Mouse (Mus musculus): ENCODE measurements at regions not wholly inside any gene's neighbourhood (a gene's known extent, or its start where the extent isn't known, plus 50 kb on each side); places are given as distances from the start of the nearest gene placed in this dataset.

GRCm38 (mm10) chr1:35992227-35992909, 75.8 kb upstream of the Hs6st1 start:
- peaks cover 6% of the 10 kb centered on the region for H3K9me3 ChIP-seq (ENCODE audit: control insufficient read depth, low read length)
- no peaks in the 10 kb centered on the region for H3K27me3 ChIP-seq (ENCODE audit: control insufficient read depth)
- TF ChIP-seq GATA1 (IDR thresholded peaks at IDR 0.05; ENCODE audit: low read length) (no peak), TAL1 (IDR thresholded peaks at IDR 0.05; ENCODE audit: low read length) (no peak)
- no peak overlapping the region for H3K4me3 ChIP-seq (replicated peaks)
- no peaks in the 10 kb centered on the region for H3K36me3 ChIP-seq (ENCODE audit: control insufficient read depth)
- no peaks in the 10 kb centered on the region for H3K4me1 ChIP-seq (ENCODE audit: control insufficient read depth)

- no peaks in the 10 kb centered on the region for H3K4me1 ChIP-seq (ENCODE audit: control insufficient read depth)
- TF ChIP-seq GATA1 (IDR thresholded peaks at IDR 0.05; ENCODE audit: low read length) = no peak
- no peak for TF ChIP-seq TAL1 (IDR thresholded peaks at IDR 0.05; ENCODE audit: low read length)
- no peak overlapping the region for H3K4me3 ChIP-seq (replicated peaks)
- no peaks in the 10 kb centered on the region for H3K36me3 ChIP-seq (ENCODE audit: control insufficient read depth)
- no peaks in the 10 kb centered on the region for H3K27me3 ChIP-seq (ENCODE audit: control insufficient read depth)
- peaks cover 6% of the 10 kb centered on the region for H3K9me3 ChIP-seq (ENCODE audit: control insufficient read depth, low read length)
Measured at GRCm38 (mm10) chr1:35992937-35993336, 75.3 kb upstream of the Hs6st1 start.

GRCm38 (mm10) chr1:35995691-35996090, 72.5 kb upstream of the Hs6st1 start:
- Histone ChIP-seq H3K4me1 (ENCODE audit: control insufficient read depth) (no peaks in the 10 kb centered on the region), H3K36me3 (ENCODE audit: control insufficient read depth) (no peaks in the 10 kb centered on the region), H3K9me3 (ENCODE audit: control insufficient read depth, low read length) (peaks cover 2% of the 10 kb centered on the region), H3K27me3 (ENCODE audit: control insufficient read depth) (no peaks in the 10 kb centered on the region), H3K4me3 (replicated peaks) (no peak overlapping the region)
- TF ChIP-seq GATA1 (IDR thresholded peaks at IDR 0.05; ENCODE audit: low read length) (no peak), TAL1 (IDR thresholded peaks at IDR 0.05; ENCODE audit: low read length) (no peak)

- H3K9me3 ChIP-seq (ENCODE audit: control insufficient read depth, low read length) = no peaks in the 10 kb centered on the region
- H3K4me1 ChIP-seq (ENCODE audit: control insufficient read depth) = no peaks in the 10 kb centered on the region
- TF ChIP-seq GATA1 (IDR thresholded peaks at IDR 0.05; ENCODE audit: low read length) (no peak), TAL1 (IDR thresholded peaks at IDR 0.05; ENCODE audit: low read length) (no peak)
- no peak overlapping the region for H3K4me3 ChIP-seq (replicated peaks)
- no peaks in the 10 kb centered on the region for H3K36me3 ChIP-seq (ENCODE audit: control insufficient read depth)
- no peaks in the 10 kb centered on the region for H3K27me3 ChIP-seq (ENCODE audit: control insufficient read depth)
Measured at GRCm38 (mm10) chr1:36001319-36001718, 66.9 kb upstream of the Hs6st1 start.

- H3K4me3 ChIP-seq (replicated peaks) = no peak overlapping the region
- no peaks in the 10 kb centered on the region for H3K4me1 ChIP-seq (ENCODE audit: control insufficient read depth)
- H3K36me3 ChIP-seq (ENCODE audit: control insufficient read depth) = no peaks in the 10 kb centered on the region
- TF ChIP-seq TAL1 (IDR thresholded peaks at IDR 0.05; ENCODE audit: low read length) (no peak), GATA1 (IDR thresholded peaks at IDR 0.05; ENCODE audit: low read length) (no peak)
- no peaks in the 10 kb centered on the region for H3K27me3 ChIP-seq (ENCODE audit: control insufficient read depth)
- no peaks in the 10 kb centered on the region for H3K9me3 ChIP-seq (ENCODE audit: control insufficient read depth, low read length)
Measured at GRCm38 (mm10) chr1:36001821-36002220, 66.4 kb upstream of the Hs6st1 start.

GRCm38 (mm10) chr1:36003592-36003991, 64.6 kb upstream of the Hs6st1 start:
- H3K4me3 ChIP-seq (replicated peaks) = no peak overlapping the region
- H3K36me3 ChIP-seq (ENCODE audit: control insufficient read depth) = no peaks in the 10 kb centered on the region
- H3K27me3 ChIP-seq (ENCODE audit: control insufficient read depth) = no peaks in the 10 kb centered on the region
- H3K4me1 ChIP-seq (ENCODE audit: control insufficient read depth) = no peaks in the 10 kb centered on the region
- no peak for TF ChIP-seq GATA1 (IDR thresholded peaks at IDR 0.05; ENCODE audit: low read length)
- no peak for TF ChIP-seq TAL1 (IDR thresholded peaks at IDR 0.05; ENCODE audit: low read length)
- no peaks in the 10 kb centered on the region for H3K9me3 ChIP-seq (ENCODE audit: control insufficient read depth, low read length)

- Histone ChIP-seq H3K9me3 (ENCODE audit: control insufficient read depth, low read length) (0 out of 2 replicates have a peak, but pooled peaks cover 2% of the 10 kb centered on the region), H3K27me3 (ENCODE audit: control insufficient read depth) (no peaks in the 10 kb centered on the region), H3K4me3 (replicated peaks) (no peak overlapping the region), H3K4me1 (ENCODE audit: control insufficient read depth) (no peaks in the 10 kb centered on the region), H3K36me3 (ENCODE audit: control insufficient read depth) (no peaks in the 10 kb centered on the region)
- TF ChIP-seq TAL1 (IDR thresholded peaks at IDR 0.05; ENCODE audit: low read length) = no peak
- TF ChIP-seq GATA1 (IDR thresholded peaks at IDR 0.05; ENCODE audit: low read length) = no peak
Measured at GRCm38 (mm10) chr1:36008598-36008997, 59.6 kb upstream of the Hs6st1 start.

- TF ChIP-seq GATA1 (IDR thresholded peaks at IDR 0.05; ENCODE audit: low read length) (no peak), TAL1 (IDR thresholded peaks at IDR 0.05; ENCODE audit: low read length) (no peak)
- no peak overlapping the region for H3K4me3 ChIP-seq (replicated peaks)
- H3K27me3 ChIP-seq (ENCODE audit: control insufficient read depth) = no peaks in the 10 kb centered on the region
- 0 out of 2 replicates have a peak, but pooled peaks cover 2% of the 10 kb centered on the region for H3K9me3 ChIP-seq (ENCODE audit: control insufficient read depth, low read length)
- no peaks in the 10 kb centered on the region for H3K4me1 ChIP-seq (ENCODE audit: control insufficient read depth)
- H3K36me3 ChIP-seq (ENCODE audit: control insufficient read depth) = no peaks in the 10 kb centered on the region
Measured at GRCm38 (mm10) chr1:36009010-36009619, 59.1 kb upstream of the Hs6st1 start.

GRCm38 (mm10) chr1:36010151-36010550, 58.0 kb upstream of the Hs6st1 start:
- TF ChIP-seq GATA1 (IDR thresholded peaks at IDR 0.05; ENCODE audit: low read length) (no peak), TAL1 (IDR thresholded peaks at IDR 0.05; ENCODE audit: low read length) (no peak)
- H3K9me3 ChIP-seq (ENCODE audit: control insufficient read depth, low read length) = 0 out of 2 replicates have a peak, but pooled peaks cover 2% of the 10 kb centered on the region

More at GRCm38 (mm10) chr1:36010151-36010550, 58.0 kb upstream of the Hs6st1 start:
- no peaks in the 10 kb centered on the region for H3K4me1 ChIP-seq (ENCODE audit: control insufficient read depth)
- H3K27me3 ChIP-seq (ENCODE audit: control insufficient read depth) = no peaks in the 10 kb centered on the region
- H3K4me3 ChIP-seq (replicated peaks) = no peak overlapping the region
- H3K36me3 ChIP-seq (ENCODE audit: control insufficient read depth) = no peaks in the 10 kb centered on the region

Measured in erythroblast, embryonic 14.5 days (primary cell).